Mouse (Mus musculus) thymus, adult 2 months (tissue): ENCODE data around the gene Srgap3.

ENCODE experiments used
- CTCF ChIP-seq: fragments of 200-500 bp; IDR thresholded peaks from 2 replicates; pipeline ENCODE4 v1.5.1; 2012; ENCODE audit warnings: mild to moderate bottlenecking, control low read depth, low read length, moderate library complexity, borderline replicate concordance; ENCODE audit not compliant: control insufficient read depth, poor library complexity, insufficient read depth; ENCODE audit errors: extremely low read depth
- POLR2A ChIP-seq: fragments of 200-500 bp; IDR thresholded peaks from 2 replicates; pipeline ENCODE4 v1.6.1; 2012; ENCODE audit warnings: mild to moderate bottlenecking, low read length, control low read depth, moderate library complexity; ENCODE audit not compliant: control insufficient read depth, poor library complexity, insufficient read depth; ENCODE audit errors: extremely low read depth

DNA sequence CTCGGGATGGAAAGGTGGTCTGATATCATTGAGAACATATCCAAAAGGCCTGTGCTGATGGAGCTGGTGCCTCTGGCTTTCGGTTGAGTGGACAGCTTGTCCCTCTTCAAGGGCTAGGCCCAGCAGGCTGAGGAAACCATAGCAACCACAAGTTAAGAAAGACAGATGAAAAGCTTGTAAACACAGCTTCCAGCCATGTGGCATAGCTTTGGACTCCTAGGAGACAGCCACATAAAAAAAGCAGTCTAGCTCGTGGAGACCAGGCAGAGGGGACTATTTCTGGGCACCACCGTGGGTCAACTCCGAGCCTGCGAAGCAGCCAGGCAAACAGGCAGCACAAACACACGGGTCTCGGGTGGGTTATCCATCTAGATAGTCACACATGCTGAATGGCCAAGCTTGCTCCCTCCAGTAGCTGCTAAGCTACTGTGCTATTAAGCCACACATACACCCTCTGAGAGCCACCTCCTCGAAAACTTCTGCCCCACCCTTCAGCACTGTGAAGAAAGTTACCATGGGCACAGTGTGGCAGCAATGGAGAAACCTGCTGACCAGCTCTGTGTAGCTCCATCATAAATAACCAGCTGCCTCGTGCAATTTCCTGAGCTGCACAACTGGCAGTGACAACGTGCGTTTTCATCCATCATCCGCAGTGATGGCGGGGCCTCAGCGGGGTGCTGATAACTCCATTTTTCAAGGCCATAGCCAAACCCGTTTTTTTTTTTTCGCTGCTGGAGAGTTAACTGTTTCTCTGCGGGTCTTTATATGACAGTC, 26.0 kb upstream of the Srgap3 start:
- TF ChIP-seq POLR2A (no peak), CTCF (no peak)
